Mouse (Mus musculus) embryonic facial prominence, embryonic 15.5 days (tissue): ENCODE results near the gene Wdr5. TPM values are rescaled to one million over a fixed set of nuclear protein-coding genes. Genes with fewer than 3 reads are reported as not detected.

Experiments
- ATAC-seq: fragments of 200-750 bp; cut with Nextera tagmentation; 2 replicates; pipeline ENCODE4 v1.8.0; 2017; ENCODE audit warnings: low read depth, moderate TSS enrichment; ENCODE audit not compliant: insufficient number of reproducible peaks, low FRiP score, low TSS enrichment
- H3K27ac ChIP-seq: fragments of 300-500 bp; sonication (generic); replicated peaks from 2 replicates; pipeline ENCODE4 v1.5.1; 2015; ENCODE audit warnings: mild to moderate bottlenecking, inconsistent platforms
- H3K27me3 ChIP-seq: fragments of 300-500 bp; sonication (generic); 2 replicates; pipeline ENCODE4 v1.6.1; 2015; ENCODE audit warnings: inconsistent platforms
- H3K36me3 ChIP-seq: fragments of 300-500 bp; sonication (generic); 2 replicates; pipeline ENCODE4 v1.6.1; 2015; ENCODE audit warnings: mild to moderate bottlenecking, inconsistent platforms
- H3K4me1 ChIP-seq: fragments of 300-500 bp; sonication (generic); 2 replicates; pipeline ENCODE4 v1.6.1; 2015; ENCODE audit warnings: inconsistent platforms
- H3K4me2 ChIP-seq: fragments of 300-500 bp; sonication (generic); replicated peaks from 2 replicates; pipeline ENCODE4 v1.6.1; 2015; ENCODE audit warnings: mild to moderate bottlenecking, inconsistent platforms
- H3K4me3 ChIP-seq: fragments of 300-500 bp; sonication (generic); replicated peaks from 2 replicates; pipeline ENCODE4 v1.5.1; 2015; ENCODE audit warnings: mild to moderate bottlenecking, inconsistent platforms
- H3K9ac ChIP-seq: fragments of 300-500 bp; sonication (generic); 2 replicates; pipeline ENCODE4 v1.6.1; 2015; ENCODE audit warnings: inconsistent platforms
- H3K9me3 ChIP-seq: fragments of 300-500 bp; sonication (generic); replicated peaks from 2 replicates; pipeline ENCODE4 v1.6.1; 2016; ENCODE audit warnings: inconsistent platforms
- WGBS: fragments of 180-500 bp; shearing (Covaris S2); methylation state at CpG from one replicate; pipeline ENCODE4 v1.1.7; 2015; 5-methylcytosine and 5-hydroxymethylcytosine counted together
- polyA plus RNA-seq: library from polyadenylated mRNA; unstranded; fragments of >200 nt; fragmentation: Nextera tagmentation; extraction: Ambion mirVana; gene quantifications from 2 replicates; pipeline ENCODE4 v1.2.1, GENCODE M21; 2015

The Wdr5 gene
- polyA plus RNA-seq, result 51.8 and 52.1 TPM in 2 replicates

DNA sequence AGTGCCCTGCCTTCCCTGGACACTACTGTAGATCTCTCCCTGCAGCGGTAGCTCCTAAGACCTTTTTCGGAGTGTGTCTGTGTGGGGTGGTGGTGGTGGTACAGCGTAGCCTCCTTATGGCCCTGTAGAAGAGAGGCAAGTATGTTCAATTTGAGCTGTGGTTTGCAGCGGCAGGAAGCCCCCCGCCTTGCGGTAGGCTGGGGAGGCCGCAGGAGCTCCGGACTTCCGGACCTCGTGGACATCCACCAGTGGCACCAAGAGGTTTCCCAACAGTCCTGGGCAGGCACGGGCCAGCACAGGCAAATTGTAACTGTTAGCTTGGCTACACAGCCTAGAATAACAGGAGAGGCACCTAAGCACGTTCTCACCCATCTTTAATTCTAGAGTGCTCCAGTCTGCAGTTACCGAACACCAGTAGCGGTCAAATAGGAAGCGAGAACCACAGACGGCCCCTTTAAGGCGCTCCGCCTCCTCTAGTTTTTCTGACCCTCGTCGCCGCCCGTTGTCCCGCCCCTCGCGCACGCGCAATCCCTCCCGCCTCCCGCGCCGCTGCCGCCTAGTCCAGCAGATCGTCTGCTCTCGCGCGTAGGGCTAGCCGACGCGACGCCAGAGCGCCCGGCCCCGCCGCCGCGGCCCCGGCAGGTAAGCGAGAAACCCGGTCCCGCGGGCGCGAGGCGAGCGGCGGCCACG, at the start of gene Wdr5:
Gene Wdr5, plus strand, starts transcription at position 519 of the 690 bp plus-strand sequence.
- Histone ChIP-seq H3K9ac (peak within 1 kb of the TSS; percentile 86), H3K27me3 (no peaks in the 10 kb centered on the region), H3K9me3 (no peaks in the 10 kb centered on the region), H3K4me1 (peaks cover 29% of the 10 kb centered on the region), H3K27ac (peak within 1 kb of the TSS; percentile 95), H3K36me3 (peaks cover 19% of the 10 kb centered on the region), H3K4me3 (peak within 1 kb of the TSS; percentile 91), H3K4me2 (peak within 1 kb of the TSS; percentile 72)
- ATAC-seq, result peak; percentile 92
- 1% methylated on average over 57 of the region's 57 CpGs for WGBS

DNA sequence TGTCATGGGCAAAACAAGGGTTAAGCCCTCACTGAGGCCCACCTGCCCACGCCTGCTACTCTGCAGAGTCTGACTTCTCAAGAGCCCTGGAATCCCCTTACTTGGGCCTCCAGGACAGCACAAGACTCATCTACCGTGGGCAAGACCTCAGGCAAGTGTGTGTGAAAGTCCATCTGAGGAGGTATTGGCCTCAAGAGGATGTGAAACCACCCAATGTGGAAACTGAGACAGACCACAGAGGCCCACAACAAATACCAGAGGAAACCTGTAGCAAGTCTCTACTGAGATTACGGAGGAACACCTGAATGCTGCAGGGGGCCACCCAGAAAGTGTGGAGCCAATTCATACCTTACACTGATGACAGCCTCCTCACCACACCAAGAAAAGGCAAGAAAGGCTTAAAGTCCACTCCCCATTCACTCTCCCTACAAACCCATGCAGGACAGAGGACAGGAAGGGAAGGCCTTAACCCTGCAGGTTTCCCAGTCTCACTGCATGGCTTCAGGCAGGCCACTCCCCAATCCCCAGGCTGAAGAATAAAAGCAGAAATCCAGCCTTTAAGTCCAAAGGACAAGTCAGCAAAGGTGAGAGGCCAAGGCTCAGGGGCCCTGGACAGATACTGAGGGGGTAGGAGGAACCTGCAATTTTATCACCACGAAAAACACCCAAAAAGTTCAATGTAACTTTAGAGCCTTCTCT, 45.5 kb upstream of the Wdr5 start:
- Histone ChIP-seq H3K4me3 (no peak overlapping the region), H3K4me1 (peaks cover 60% of the 10 kb centered on the region), H3K9me3 (no peaks in the 10 kb centered on the region), H3K27ac (no peak overlapping the region), H3K9ac (no peak overlapping the region), H3K27me3 (no peaks in the 10 kb centered on the region), H3K36me3 (peaks cover 24% of the 10 kb centered on the region), H3K4me2 (no peak overlapping the region)
- ATAC-seq, result no peak
- 68% methylated on average over 4 of the region's 4 CpGs for WGBS

DNA sequence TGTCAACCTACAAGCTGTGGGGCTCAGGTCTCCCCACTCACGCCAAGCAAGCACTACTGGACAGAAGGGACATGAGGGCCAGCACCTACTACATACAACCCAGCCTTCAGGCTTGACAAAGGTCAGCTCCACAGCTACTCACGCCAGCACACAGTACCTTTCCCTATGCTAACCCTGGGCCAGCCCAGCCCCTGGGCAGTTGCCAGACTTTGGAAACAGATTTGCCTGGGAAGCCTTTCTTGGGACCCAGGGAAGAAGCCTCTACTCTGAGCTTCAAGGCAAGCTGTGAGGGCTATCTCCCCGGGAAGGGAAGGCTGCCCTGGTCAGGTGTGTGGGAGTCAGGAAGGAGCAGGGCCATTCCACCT, 45.0 kb upstream of the Wdr5 start:
- H3K9ac ChIP-seq, result no peak overlapping the region
- H3K36me3 ChIP-seq, result peaks cover 23% of the 10 kb centered on the region; the same call in 1 of the 2 replicates
- H3K27ac ChIP-seq, result no peak overlapping the region
- 65% methylated on average over 3 of the region's 3 CpGs for WGBS
- H3K4me1 ChIP-seq, result peaks cover 60% of the 10 kb centered on the region
- no peaks in the 10 kb centered on the region for H3K27me3 ChIP-seq
- no peak overlapping the region for H3K4me2 ChIP-seq
- no peak for ATAC-seq
- no peaks in the 10 kb centered on the region for H3K9me3 ChIP-seq
- H3K4me3 ChIP-seq, result no peak overlapping the region

DNA sequence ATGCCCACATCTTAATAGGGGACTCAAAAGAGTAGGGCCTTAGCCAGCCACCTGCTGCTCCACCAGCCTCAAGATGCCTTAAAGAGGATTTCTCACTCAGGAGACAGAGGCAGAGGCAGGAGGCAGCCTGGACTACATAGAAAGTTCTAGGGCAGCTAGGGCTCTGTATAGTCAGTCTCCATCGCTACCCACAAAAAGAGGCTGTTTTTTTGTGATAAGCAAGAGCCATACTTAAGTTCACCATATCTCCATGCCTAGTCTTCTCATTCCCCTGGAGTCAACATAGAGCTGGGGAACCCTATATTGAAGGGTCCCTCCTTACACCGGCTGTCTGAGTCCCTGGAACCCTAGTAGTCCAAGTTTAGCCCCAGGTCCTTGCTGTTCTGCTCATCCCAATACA, 44.4 kb upstream of the Wdr5 start:
- Histone ChIP-seq H3K9me3 (no peaks in the 10 kb centered on the region), H3K27ac (no peak overlapping the region), H3K36me3 (peaks cover 19% of the 10 kb centered on the region; the same call in 1 of the 2 replicates), H3K9ac (no peak overlapping the region), H3K27me3 (no peaks in the 10 kb centered on the region), H3K4me2 (no peak overlapping the region), H3K4me3 (no peak overlapping the region), H3K4me1 (peaks cover 60% of the 10 kb centered on the region)
- 96% methylated on average over 2 of the region's 2 CpGs for WGBS
- ATAC-seq, result no peak

DNA sequence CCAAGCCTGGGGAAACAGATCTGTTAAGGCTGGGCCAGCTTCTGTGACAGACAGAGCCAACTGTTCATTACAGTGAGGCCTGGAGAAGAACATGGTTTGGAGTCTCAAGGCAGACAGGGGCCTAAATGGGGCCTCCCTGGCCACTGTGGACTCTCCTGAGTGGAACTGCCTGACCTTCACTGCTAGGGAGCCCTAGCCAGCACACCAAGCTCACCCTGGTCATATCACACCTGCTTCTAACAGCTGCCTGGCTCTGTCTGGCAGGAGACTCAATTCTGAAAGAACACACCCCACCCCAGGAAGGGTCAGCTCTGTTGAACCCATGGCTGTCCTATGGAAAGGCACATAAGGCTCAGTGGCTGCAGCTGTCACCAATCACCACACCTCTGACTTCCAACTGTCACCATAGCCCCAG, 43.8 kb upstream of the Wdr5 start:
- no peak overlapping the region for H3K4me3 ChIP-seq
- no peaks in the 10 kb centered on the region for H3K9me3 ChIP-seq
- no peak overlapping the region for H3K4me2 ChIP-seq
- peaks cover 60% of the 10 kb centered on the region for H3K4me1 ChIP-seq
- ATAC-seq, result no peak
- H3K27ac ChIP-seq, result no peak overlapping the region
- no peak overlapping the region for H3K9ac ChIP-seq
- H3K36me3 ChIP-seq, result peaks cover 12% of the 10 kb centered on the region; the same call in 1 of the 2 replicates
- no peaks in the 10 kb centered on the region for H3K27me3 ChIP-seq

DNA sequence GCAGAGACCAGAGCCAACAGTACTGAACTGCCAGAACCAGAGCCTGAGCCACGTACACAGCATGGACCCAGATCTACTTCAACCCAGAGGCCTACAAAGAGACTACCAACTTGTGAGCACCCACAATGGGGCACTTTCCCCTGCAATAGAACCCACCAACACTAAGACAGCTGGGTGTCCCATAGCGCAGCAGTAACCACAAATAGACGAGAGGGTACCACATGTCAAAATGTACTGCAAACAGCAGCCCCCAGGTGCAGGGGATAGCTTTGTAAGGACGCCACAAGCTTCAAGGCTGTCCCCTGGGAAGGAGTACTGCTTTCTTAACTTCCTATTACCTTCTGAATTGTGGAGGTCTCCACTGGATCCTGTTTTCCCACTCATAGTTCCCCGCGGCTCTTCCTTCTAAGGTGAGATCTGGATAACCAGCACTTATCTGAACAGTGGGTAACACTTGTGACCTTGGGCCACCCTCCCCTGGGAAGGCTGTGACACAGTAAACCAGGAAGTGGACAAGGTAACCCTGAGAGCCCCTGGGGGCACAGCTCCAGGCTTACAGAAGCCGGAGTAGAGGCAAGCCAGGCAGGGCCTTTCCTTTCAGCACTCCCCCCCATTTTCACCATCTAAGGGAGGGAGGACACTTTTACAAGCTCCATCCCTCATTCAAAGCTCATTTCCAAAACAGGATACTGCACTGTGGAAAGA, 41.7 kb upstream of the Wdr5 start:
- Histone ChIP-seq H3K4me1 (peaks cover 66% of the 10 kb centered on the region), H3K4me2 (peak overlapping the region; percentile 68), H3K9me3 (no peaks in the 10 kb centered on the region), H3K9ac (no peak overlapping the region), H3K36me3 (peaks cover 2% of the 10 kb centered on the region; the same call in 1 of the 2 replicates), H3K4me3 (peak overlapping the region; percentile 98), H3K27ac (no peak overlapping the region), H3K27me3 (no peaks in the 10 kb centered on the region)
- ATAC-seq, result no peak
- WGBS, result 60% methylated on average over 7 of the region's 7 CpGs

DNA sequence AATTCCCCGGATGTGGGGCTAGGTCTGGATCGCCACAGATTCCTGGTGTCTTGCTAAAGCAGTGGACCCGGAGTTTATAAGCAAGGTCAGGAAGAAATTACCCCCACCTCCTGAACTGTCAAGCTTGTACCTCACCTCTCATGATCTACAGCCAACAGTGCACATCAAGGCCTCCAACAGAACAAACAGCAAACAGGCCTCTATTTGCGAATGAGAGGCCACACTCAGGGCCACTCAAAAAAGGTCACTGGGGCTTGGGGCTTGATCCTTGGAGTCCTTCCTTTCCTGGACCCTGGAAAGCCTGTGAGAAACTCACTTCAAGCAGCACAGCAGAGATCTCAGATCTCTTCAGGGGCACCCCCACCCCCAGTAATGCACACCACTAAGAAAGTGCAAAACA, 41.0 kb upstream of the Wdr5 start:
- H3K4me3 ChIP-seq, result peak overlapping the region; percentile 98
- H3K9ac ChIP-seq, result peak overlapping the region; percentile 96
- H3K9me3 ChIP-seq, result no peaks in the 10 kb centered on the region
- no peaks in the 10 kb centered on the region for H3K36me3 ChIP-seq
- 23% methylated on average over 4 of the region's 4 CpGs for WGBS
- peak overlapping the region; percentile 68 for H3K4me2 ChIP-seq
- peak overlapping the region; percentile 96; the same call in 1 of the 2 replicates for H3K27ac ChIP-seq
- no peaks in the 10 kb centered on the region for H3K27me3 ChIP-seq
- H3K4me1 ChIP-seq, result peaks cover 64% of the 10 kb centered on the region
- ATAC-seq, result no peak

DNA sequence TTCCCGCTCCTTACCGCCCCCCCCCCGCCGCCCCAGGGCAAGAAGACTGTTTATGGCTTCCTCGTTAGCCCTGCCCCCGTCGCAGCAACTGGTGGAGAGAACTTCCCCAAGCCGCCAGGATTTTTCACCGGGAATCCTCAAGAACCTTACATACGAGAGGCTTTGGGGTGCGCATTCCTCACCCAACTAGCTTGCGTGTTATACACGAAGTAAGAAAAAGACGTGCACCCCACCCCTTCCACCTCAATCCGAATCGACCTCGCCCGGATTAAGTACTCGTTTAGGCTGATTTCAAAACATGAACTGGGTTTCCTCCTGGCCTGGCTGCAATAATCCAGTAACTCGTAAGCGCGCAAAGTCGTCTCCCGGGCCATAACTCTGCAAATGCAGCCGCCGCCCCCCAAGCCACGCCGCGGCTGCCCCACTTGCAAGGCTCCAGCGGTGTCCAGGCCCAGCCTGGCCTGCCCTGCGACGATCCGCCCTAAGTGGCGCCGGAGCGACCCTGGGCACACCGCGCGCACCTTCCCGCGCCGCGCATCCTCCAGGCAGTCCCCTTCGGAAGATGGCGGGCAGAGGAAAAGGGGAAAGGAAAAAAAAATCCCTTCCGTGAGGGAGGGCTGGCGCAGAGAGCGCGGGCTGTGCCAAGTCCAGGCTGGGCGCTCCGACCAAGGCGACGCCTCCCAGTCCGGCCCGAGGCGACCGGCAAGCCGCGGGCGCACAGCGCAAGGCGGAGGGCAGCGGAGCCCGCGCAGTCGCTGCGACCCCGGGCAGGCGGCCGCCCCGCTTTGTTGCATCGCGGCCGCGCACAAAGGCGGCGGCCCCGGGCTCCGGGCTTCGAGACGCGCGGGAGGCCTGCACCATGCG, 40.1 kb upstream of the Wdr5 start:
- ATAC-seq, result peak; percentile 25
- H3K9ac ChIP-seq, result peak overlapping the region; percentile 96
- peak overlapping the region; percentile 98 for H3K4me3 ChIP-seq
- H3K9me3 ChIP-seq, result no peaks in the 10 kb centered on the region
- no peaks in the 10 kb centered on the region for H3K27me3 ChIP-seq
- H3K4me1 ChIP-seq, result peaks cover 55% of the 10 kb centered on the region
- WGBS, result under 1% methylated on average over 84 of the region's 84 CpGs
- no peaks in the 10 kb centered on the region for H3K36me3 ChIP-seq
- H3K27ac ChIP-seq, result peak overlapping the region; percentile 96
- peak overlapping the region; percentile 68 for H3K4me2 ChIP-seq

DNA sequence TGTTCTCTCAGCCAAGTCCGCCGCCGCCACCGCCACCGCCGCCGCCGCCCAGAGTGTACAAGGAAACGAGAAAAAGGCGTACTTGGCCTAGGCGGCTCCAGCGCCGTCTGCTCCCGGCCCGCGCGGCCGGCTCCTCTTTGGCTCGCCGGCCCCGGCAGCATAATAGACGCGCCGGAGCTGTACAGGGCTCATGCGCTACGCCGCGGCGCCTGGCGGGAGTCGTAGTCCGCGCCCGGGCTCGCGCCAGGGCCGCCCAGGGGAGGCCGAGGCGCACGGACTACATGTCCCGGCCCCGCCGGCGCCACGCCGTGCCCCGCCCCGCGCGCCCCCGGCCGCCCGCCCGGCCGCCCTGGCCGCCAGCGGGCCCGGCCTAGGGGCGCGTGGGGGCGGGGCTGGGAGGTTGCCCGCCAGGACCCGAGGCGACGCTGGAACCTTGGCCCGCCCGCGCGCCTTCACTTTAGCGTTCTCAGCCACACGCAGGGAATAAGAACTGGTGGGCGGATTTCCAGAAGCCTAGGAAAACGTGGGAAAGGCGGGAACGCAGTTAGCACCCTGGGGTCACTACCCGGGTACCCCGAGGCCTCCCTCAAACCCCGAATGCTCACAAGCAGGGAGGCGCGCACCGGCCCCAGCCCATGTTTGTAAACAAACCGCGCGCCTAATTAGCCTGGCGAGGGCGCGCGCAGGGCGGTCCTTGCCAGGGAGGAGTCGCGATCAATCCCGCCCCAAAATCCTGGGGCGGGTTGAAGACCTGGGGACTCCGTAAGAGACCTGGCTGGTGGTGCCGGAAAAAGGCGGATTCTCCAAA, 39.3 kb upstream of the Wdr5 start:
- no peaks in the 10 kb centered on the region for H3K9me3 ChIP-seq
- H3K4me1 ChIP-seq, result peaks cover 46% of the 10 kb centered on the region
- H3K36me3 ChIP-seq, result no peaks in the 10 kb centered on the region
- peak overlapping the region; percentile 96 for H3K27ac ChIP-seq
- H3K4me3 ChIP-seq, result peak overlapping the region; percentile 98
- no peaks in the 10 kb centered on the region for H3K27me3 ChIP-seq
- under 1% methylated on average over 91 of the region's 96 CpGs for WGBS
- peak overlapping the region; percentile 68 for H3K4me2 ChIP-seq
- peak; percentile 98 for ATAC-seq
- H3K9ac ChIP-seq, result peak overlapping the region; percentile 96
